Mouse (Mus musculus): ENCODE data around the gene Tm6sf1. TPM values are rescaled to one million over a fixed set of nuclear protein-coding genes. Genes with fewer than 3 reads are reported as not detected.

Tm6sf1 gene
- polyA plus RNA-seq, 1 experiment from 2014 or later, result 10.9 TPM

DNA sequence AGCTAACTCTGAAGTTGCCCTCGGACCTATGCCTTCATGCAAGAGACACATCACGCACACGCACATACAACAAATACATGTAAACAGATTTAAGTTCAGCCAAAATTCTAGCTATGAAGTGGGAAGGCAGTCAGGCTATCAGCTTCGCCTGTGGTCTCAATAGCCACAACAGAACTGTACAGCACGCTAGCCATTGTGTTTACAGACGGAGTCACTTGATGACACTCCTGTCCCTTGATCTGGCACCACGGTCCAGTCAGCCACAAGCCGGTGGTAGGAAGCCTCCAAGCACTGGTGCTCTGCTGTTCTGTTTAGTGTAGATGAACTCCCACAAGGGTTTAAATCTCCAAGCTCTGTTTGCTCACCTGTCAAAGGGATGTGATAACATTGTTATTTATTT is 12.8 kb upstream of the Tm6sf1 start:
- Histone ChIP-seq H3K4me2 (ENCODE audit: low read length) (no peak overlapping the region), H3K27me3 (ENCODE audit: control insufficient read depth, insufficient read depth, low read length) (no peaks in the 10 kb centered on the region), H3K9ac (replicated peaks; ENCODE audit: low read length) (no peak overlapping the region), H3K4me3 (replicated peaks; ENCODE audit: low read depth, low read length) (no peak overlapping the region), H3K36me3 (ENCODE audit: control insufficient read depth, insufficient read depth, low read length) (no peaks in the 10 kb centered on the region), H3K4me1 (ENCODE audit: control insufficient read depth, insufficient read depth, low read length) (no peaks in the 10 kb centered on the region), H3K9me3 (ENCODE audit: control insufficient read depth, low read length) (no peaks in the 10 kb centered on the region), H3K27ac (replicated peaks; ENCODE audit: low read depth, low read length) (no peak overlapping the region)
- 91% methylated on average over 8 of the region's 8 CpGs for WGBS
- no peak for ATAC-seq (ENCODE audit: low FRiP score, low TSS enrichment)
- DNase-seq, result no peak

DNA sequence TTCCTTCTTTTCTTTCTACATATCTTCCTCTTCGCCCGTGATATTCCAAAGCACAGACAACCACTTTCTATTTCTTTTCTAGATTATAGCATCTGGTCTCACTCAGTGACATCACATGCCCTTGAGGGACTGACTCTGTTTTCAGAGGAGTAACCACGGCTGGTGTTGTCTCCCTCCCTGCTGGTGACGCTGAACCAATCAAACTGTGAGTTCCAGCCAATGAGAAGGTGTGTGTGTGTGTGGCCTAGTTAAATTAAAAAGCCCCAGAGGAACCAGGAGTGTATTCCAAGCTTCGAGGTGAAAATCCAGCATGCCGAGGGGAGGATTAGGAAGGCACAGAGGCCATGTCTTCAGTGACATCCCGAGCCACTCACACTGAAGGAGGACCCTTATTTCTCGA is 11.8 kb upstream of the Tm6sf1 start:
- Histone ChIP-seq H3K4me3 (replicated peaks; ENCODE audit: low read depth, low read length) (no peak overlapping the region), H3K36me3 (ENCODE audit: control insufficient read depth, insufficient read depth, low read length) (no peaks in the 10 kb centered on the region), H3K4me2 (ENCODE audit: low read length) (no peak overlapping the region), H3K9ac (replicated peaks; ENCODE audit: low read length) (no peak overlapping the region), H3K27me3 (ENCODE audit: control insufficient read depth, insufficient read depth, low read length) (no peaks in the 10 kb centered on the region), H3K27ac (replicated peaks; ENCODE audit: low read depth, low read length) (no peak overlapping the region), H3K4me1 (ENCODE audit: control insufficient read depth, insufficient read depth, low read length) (no peaks in the 10 kb centered on the region), H3K9me3 (ENCODE audit: control insufficient read depth, low read length) (no peaks in the 10 kb centered on the region)
- 44% methylated on average over 8 of the region's 8 CpGs for WGBS
- ATAC-seq (ENCODE audit: low FRiP score, low TSS enrichment) (no peak), DNase-seq (no peak)

- H3K9ac ChIP-seq (replicated peaks; ENCODE audit: low read length), result no peak overlapping the region
- H3K4me1 ChIP-seq (ENCODE audit: control insufficient read depth, insufficient read depth, low read length), result no peaks in the 10 kb centered on the region
- no peak overlapping the region for H3K27ac ChIP-seq (replicated peaks; ENCODE audit: low read depth, low read length)
- 33% methylated on average over 4 of the region's 4 CpGs for WGBS
- ATAC-seq (ENCODE audit: low FRiP score, low TSS enrichment) (no peak), DNase-seq (no peak)
- no peak overlapping the region for H3K4me2 ChIP-seq (ENCODE audit: low read length)
- H3K4me3 ChIP-seq (replicated peaks; ENCODE audit: low read depth, low read length), result no peak overlapping the region
- no peaks in the 10 kb centered on the region for H3K36me3 ChIP-seq (ENCODE audit: control insufficient read depth, insufficient read depth, low read length)
- H3K27me3 ChIP-seq (ENCODE audit: control insufficient read depth, insufficient read depth, low read length), result no peaks in the 10 kb centered on the region
- no peaks in the 10 kb centered on the region for H3K9me3 ChIP-seq (ENCODE audit: control insufficient read depth, low read length)
These were observed 11.0 kb upstream of the Tm6sf1 start for GRCm38 (mm10) chr7:81847777-81848176.

- 93% methylated on average over 5 of the region's 5 CpGs for WGBS
- Histone ChIP-seq H3K4me3 (replicated peaks; ENCODE audit: low read depth, low read length) (no peak overlapping the region), H3K9ac (replicated peaks; ENCODE audit: low read length) (no peak overlapping the region), H3K27ac (replicated peaks; ENCODE audit: low read depth, low read length) (no peak overlapping the region), H3K36me3 (ENCODE audit: control insufficient read depth, insufficient read depth, low read length) (no peaks in the 10 kb centered on the region), H3K9me3 (ENCODE audit: control insufficient read depth, low read length) (no peaks in the 10 kb centered on the region), H3K4me2 (ENCODE audit: low read length) (no peak overlapping the region), H3K4me1 (ENCODE audit: control insufficient read depth, insufficient read depth, low read length) (no peaks in the 10 kb centered on the region), H3K27me3 (ENCODE audit: control insufficient read depth, insufficient read depth, low read length) (no peaks in the 10 kb centered on the region)
- no peak for ATAC-seq (ENCODE audit: low FRiP score, low TSS enrichment)
- DNase-seq, result no peak
These were observed 9.6 kb upstream of the Tm6sf1 start for GRCm38 (mm10) chr7:81849214-81849613.

GRCm38 (mm10) chr7:81849633-81850032 is 9.2 kb upstream of the Tm6sf1 start:
- no peaks in the 10 kb centered on the region for H3K4me1 ChIP-seq (ENCODE audit: control insufficient read depth, insufficient read depth, low read length)
- ATAC-seq (ENCODE audit: low FRiP score, low TSS enrichment) (no peak), DNase-seq (no peak)
- no peak overlapping the region for H3K4me3 ChIP-seq (replicated peaks; ENCODE audit: low read depth, low read length)
- H3K9ac ChIP-seq (replicated peaks; ENCODE audit: low read length), result no peak overlapping the region
- no peaks in the 10 kb centered on the region for H3K36me3 ChIP-seq (ENCODE audit: control insufficient read depth, insufficient read depth, low read length)
- H3K4me2 ChIP-seq (ENCODE audit: low read length), result no peak overlapping the region
- no peaks in the 10 kb centered on the region for H3K27me3 ChIP-seq (ENCODE audit: control insufficient read depth, insufficient read depth, low read length)
- no peaks in the 10 kb centered on the region for H3K9me3 ChIP-seq (ENCODE audit: control insufficient read depth, low read length)
- WGBS, result 90% methylated on average over 7 of the region's 7 CpGs
- no peak overlapping the region for H3K27ac ChIP-seq (replicated peaks; ENCODE audit: low read depth, low read length)

GRCm38 (mm10) chr7:81850171-81850570 is 8.6 kb upstream of the Tm6sf1 start:
- Histone ChIP-seq H3K9me3 (ENCODE audit: control insufficient read depth, low read length) (no peaks in the 10 kb centered on the region), H3K27ac (replicated peaks; ENCODE audit: low read depth, low read length) (no peak overlapping the region), H3K27me3 (ENCODE audit: control insufficient read depth, insufficient read depth, low read length) (no peaks in the 10 kb centered on the region), H3K36me3 (ENCODE audit: control insufficient read depth, insufficient read depth, low read length) (no peaks in the 10 kb centered on the region), H3K4me1 (ENCODE audit: control insufficient read depth, insufficient read depth, low read length) (no peaks in the 10 kb centered on the region), H3K4me2 (ENCODE audit: low read length) (no peak overlapping the region), H3K4me3 (replicated peaks; ENCODE audit: low read depth, low read length) (no peak overlapping the region), H3K9ac (replicated peaks; ENCODE audit: low read length) (no peak overlapping the region)
- DNase-seq (no peak), ATAC-seq (ENCODE audit: low FRiP score, low TSS enrichment) (no peak)
- 89% methylated on average over 6 of the region's 6 CpGs for WGBS

DNA sequence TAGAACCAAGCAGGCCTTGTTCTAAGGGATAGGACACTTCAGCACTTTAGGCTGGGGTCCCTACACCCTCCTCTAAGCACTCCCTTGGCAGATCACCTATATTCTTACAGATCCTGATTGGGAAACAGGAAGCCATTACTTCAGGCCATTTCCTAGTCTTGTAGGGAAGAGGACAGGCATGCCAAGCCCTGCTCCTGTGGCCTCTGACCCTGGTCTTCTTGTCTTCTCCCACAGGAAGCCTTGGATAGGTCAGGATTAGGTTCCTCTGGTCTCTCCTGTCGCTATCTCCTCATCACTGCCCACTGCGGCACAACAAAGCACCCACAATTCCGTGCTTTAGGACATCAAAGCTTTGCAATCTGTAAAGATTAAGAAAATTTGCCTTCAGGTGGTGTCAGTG is 7.1 kb upstream of the Tm6sf1 start:
- WGBS, result 90% methylated on average over 3 of the region's 3 CpGs
- H3K4me2 ChIP-seq (ENCODE audit: low read length), result no peak overlapping the region
- no peak overlapping the region for H3K9ac ChIP-seq (replicated peaks; ENCODE audit: low read length)
- ATAC-seq (ENCODE audit: low FRiP score, low TSS enrichment) (no peak), DNase-seq (no peak)
- no peak overlapping the region for H3K4me3 ChIP-seq (replicated peaks; ENCODE audit: low read depth, low read length)
- no peaks in the 10 kb centered on the region for H3K27me3 ChIP-seq (ENCODE audit: control insufficient read depth, insufficient read depth, low read length)
- H3K4me1 ChIP-seq (ENCODE audit: control insufficient read depth, insufficient read depth, low read length), result no peaks in the 10 kb centered on the region
- no peaks in the 10 kb centered on the region for H3K9me3 ChIP-seq (ENCODE audit: control insufficient read depth, low read length)
- no peaks in the 10 kb centered on the region for H3K36me3 ChIP-seq (ENCODE audit: control insufficient read depth, insufficient read depth, low read length)
- H3K27ac ChIP-seq (replicated peaks; ENCODE audit: low read depth, low read length), result no peak overlapping the region

DNA sequence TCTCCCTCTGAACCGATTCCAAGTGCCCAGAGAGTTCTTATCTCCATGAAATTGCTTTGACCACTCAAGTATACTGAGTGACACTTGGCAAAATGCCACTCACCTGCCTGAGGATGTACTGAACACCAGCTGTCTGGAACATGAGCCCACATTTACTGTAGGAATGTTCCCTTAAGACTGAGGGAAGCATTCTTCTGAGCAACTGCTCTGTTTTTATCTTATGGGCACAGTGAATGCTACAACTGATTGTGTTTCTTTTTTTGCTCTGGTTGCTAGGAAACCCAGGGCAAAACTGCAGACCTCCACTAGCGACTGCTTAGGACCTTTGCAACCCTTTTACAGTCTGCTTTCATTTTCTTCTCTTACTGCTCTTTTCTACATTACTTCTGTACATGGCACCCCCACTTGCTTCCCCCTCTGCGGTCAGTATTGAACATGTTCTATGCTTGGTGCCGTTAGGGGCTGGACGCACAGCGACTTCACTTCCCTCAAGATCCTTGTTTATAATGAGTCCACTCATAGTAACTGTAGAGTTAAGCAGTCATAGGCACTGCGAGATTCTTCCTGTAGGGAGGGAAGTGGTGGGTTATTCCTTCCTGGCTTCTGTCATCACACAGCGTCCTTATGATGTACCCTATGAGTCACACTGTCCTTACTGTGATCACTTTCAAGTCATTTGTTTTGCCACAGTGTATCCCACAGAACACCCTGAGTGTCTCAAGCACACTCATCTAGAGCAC is 4.1 kb upstream of the Tm6sf1 start:
- Histone ChIP-seq H3K36me3 (ENCODE audit: control insufficient read depth, insufficient read depth, low read length) (no peaks in the 10 kb centered on the region), H3K27me3 (ENCODE audit: control insufficient read depth, insufficient read depth, low read length) (peaks cover 8% of the 10 kb centered on the region; the same call in 1 of the 2 replicates), H3K9me3 (ENCODE audit: control insufficient read depth, low read length) (no peaks in the 10 kb centered on the region), H3K9ac (replicated peaks; ENCODE audit: low read length) (no peak overlapping the region), H3K4me3 (replicated peaks; ENCODE audit: low read depth, low read length) (no peak overlapping the region), H3K4me2 (ENCODE audit: low read length) (no peak overlapping the region), H3K27ac (replicated peaks; ENCODE audit: low read depth, low read length) (no peak overlapping the region), H3K4me1 (ENCODE audit: control insufficient read depth, insufficient read depth, low read length) (peaks cover 12% of the 10 kb centered on the region; the same call in 1 of the 2 replicates)
- DNase-seq (no peak), ATAC-seq (ENCODE audit: low FRiP score, low TSS enrichment) (no peak)
- 66% methylated on average over 8 of the region's 8 CpGs for WGBS

DNA sequence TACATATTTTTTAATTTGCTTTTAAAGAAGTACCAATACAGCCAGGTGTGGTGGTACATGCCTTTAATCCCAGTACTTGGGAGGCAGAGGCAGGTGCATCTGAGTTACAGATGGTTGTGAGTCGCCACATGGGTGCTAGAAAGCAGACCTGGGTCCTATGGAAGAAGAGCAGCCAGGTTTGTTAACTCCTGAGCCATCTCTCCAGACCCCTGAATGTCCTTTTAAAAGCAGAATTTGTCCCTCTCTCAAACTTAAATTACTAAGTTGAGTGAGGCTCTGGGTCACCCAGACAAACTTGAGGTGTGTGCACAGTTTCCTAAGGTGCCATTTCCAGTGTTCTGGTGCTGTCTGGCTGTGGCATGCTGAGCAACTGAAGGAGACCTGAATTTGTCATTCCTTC is 3.1 kb upstream of the Tm6sf1 start, which contains the start of gene Gm10160:
Gene Gm10160 (minus strand): TSS at position 101 of the 400 bp plus-strand sequence.
- H3K4me1 ChIP-seq (ENCODE audit: control insufficient read depth, insufficient read depth, low read length), result peaks cover 17% of the 10 kb centered on the region; the same call in 1 of the 2 replicates
- H3K27me3 ChIP-seq (ENCODE audit: control insufficient read depth, insufficient read depth, low read length), result peaks cover 12% of the 10 kb centered on the region; the same call in 1 of the 2 replicates
- H3K9me3 ChIP-seq (ENCODE audit: control insufficient read depth, low read length), result no peaks in the 10 kb centered on the region
- H3K9ac ChIP-seq (replicated peaks; ENCODE audit: low read length), result no peak within 1 kb of the TSS
- no peak within 1 kb of the TSS for H3K4me3 ChIP-seq (replicated peaks; ENCODE audit: low read depth, low read length)
- no peak within 1 kb of the TSS for H3K4me2 ChIP-seq (ENCODE audit: low read length)
- H3K36me3 ChIP-seq (ENCODE audit: control insufficient read depth, insufficient read depth, low read length), result no peaks in the 10 kb centered on the region
- ATAC-seq (ENCODE audit: low FRiP score, low TSS enrichment) (no peak), DNase-seq (no peak)
- H3K27ac ChIP-seq (replicated peaks; ENCODE audit: low read depth, low read length), result no peak within 1 kb of the TSS
- whole genome bisulfite sequencing, result 79% methylated on average over 1 of the region's 1 CpGs
